Mouse (Mus musculus) brown adipose tissue, adult 24 weeks (tissue): ENCODE data around the gene S100a6. TPM values are rescaled to one million over a fixed set of nuclear protein-coding genes. Genes with fewer than 3 reads are reported as not detected.
A peak's percentile ranks its signal among the peaks of the same experiment; 100 is the strongest.

Source experiments
- H3K27ac ChIP-seq: fragments of 200-500 bp; replicated peaks from 2 replicates; pipeline ENCODE4 v1.5.1; 2012; ENCODE audit warnings: low read depth, mild to moderate bottlenecking, low read length
- H3K4me1 ChIP-seq: fragments of 200-500 bp; 2 replicates; pipeline ENCODE4 v1.6.1; 2012; ENCODE audit warnings: low read length, mixed read lengths; ENCODE audit not compliant: control insufficient read depth, insufficient read depth, insufficient read length
- H3K4me3 ChIP-seq: fragments of 200-500 bp; 2 replicates; pipeline ENCODE4 v1.5.1; 2012; ENCODE audit warnings: low read depth, mild to moderate bottlenecking, low read length, moderate library complexity; ENCODE audit not compliant: insufficient read depth
- polyA plus RNA-seq: library from polyadenylated mRNA; stranded (reverse); fragments of >200 nt; gene quantifications from 2 replicates; pipeline ENCODE4 v1.2.4, GENCODE M21; 2012; ENCODE audit not compliant: missing spikeins, insufficient read depth, insufficient read length

Gene S100a6
- polyA plus RNA-seq, 1 experiment, result 232 TPM

DNA sequence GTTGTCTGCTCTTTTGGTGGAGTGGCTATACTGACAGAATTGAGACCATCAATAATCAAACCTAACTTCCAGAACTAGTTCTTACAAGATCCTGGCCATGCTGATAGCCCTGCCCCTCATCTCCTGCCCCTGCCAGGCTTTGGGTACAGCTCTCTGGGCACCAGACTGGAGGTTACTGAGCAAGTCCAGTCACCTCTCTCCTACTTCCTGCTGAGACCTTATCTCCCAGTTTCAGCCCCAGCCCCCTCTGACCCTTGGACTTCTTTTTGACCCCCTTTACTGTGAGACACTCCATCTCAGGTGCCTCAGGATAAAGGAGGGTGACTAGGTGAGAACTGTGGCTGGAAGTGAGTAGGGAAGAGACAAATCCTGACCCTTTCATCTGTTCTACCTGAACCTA is 3.6 kb upstream of the S100a6 start:
- Histone ChIP-seq H3K4me3 (no peak overlapping the region), H3K27ac (no peak overlapping the region), H3K4me1 (no peaks in the 10 kb centered on the region)

DNA sequence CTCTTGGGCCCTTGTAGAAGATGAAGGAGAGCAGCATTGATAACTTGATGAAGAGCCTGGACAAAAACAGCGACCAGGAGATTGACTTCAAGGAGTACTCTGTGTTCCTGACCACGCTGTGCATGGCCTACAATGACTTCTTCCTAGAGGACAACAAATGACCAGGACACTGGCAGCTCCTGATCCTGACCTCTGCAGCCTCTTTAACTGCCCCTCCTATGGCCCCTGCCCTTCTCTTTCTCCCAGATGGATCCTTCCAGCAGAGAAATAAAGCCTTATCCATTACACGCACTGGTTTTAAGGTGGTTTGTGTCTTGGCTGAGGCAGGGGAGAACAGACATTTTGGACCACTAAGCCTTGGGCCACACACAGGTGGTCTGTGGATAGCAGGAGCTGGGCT is 1.2 kb upstream of the S100a6 start:
- H3K27ac ChIP-seq, result no peak overlapping the region
- H3K4me3 ChIP-seq, result no peak overlapping the region
- H3K4me1 ChIP-seq, result 0 out of 2 replicates have a peak, but pooled peaks cover 2% of the 10 kb centered on the region

DNA sequence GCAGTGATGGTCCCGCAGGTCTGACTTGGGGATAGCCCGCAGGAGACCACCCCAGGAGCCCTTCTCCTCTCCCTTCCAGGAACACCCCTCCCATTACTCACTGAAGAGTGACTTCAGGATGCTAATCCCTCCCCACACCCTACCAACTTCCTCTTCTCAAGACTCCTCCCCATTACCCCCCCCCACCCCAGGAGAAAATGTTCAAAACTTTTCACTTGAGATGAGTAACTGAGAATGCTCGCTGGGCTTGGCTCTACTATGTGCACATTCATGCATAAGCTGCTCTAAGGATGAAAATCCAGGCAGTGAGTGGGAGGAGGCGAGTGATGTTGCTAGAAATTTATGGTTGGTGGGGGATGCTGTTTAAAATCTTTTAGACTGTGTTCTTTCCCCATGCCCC is 621 bp upstream of the S100a6 start:
- no peak overlapping the region for H3K27ac ChIP-seq
- H3K4me1 ChIP-seq, result 0 out of 2 replicates have a peak, but pooled peaks cover 2% of the 10 kb centered on the region
- H3K4me3 ChIP-seq, result no peak overlapping the region

DNA sequence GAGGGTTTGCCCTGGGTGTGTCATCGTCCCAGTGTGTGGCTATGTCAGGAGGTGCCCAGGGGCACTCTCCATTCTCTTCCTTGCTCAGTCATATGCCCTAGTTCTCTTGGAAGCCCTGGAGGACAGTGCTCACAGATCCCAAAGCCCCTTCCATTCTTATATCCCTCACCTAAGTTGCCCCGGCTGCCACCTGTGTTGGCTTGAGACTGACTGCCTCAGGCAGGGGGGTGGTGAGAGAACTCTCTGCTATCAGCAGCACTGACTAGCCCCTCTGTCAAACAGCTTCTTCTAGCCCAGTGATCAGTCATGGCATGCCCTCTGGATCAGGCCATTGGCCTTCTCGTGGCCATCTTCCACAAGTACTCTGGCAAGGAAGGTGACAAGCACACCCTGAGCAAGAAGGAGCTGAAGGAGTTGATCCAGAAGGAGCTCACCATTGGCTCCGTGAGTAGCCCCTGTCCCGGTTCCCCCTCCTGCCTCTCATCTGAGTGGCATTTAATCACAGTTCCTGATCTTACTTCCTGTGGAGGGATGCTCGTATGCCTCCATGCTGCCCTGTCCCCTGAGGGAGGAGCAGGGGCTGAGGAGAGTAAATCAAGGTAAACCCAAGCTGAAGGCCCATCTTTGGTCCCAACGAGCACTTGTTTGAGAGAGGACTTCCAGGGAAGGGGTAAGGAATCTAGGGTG is 922 bp downstream of the S100a6 start:
- H3K27ac ChIP-seq, result peak overlapping the region; percentile 67
- H3K4me1 ChIP-seq, result 0 out of 2 replicates have a peak, but pooled peaks cover 2% of the 10 kb centered on the region
- H3K4me3 ChIP-seq, result peak overlapping the region; percentile 67

DNA sequence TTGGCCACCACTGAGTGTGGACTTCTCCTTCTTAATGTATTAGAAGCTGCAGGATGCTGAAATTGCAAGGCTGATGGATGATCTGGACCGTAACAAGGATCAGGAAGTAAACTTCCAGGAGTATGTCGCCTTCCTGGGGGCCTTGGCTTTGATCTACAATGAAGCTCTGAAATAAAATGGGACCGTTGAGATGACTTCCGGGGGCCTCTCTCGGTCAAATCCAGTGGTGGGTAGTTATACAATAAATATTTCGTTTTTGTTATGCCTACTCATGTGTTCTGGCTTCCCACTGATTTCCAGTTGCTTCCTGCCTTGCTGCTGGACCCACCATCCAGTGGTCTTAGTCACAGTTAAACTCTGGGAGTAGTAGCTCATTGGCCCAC is 1.5 kb downstream of the S100a6 start:
- Histone ChIP-seq H3K27ac (peak overlapping the region; percentile 67), H3K4me3 (peak overlapping the region; percentile 67), H3K4me1 (0 out of 2 replicates have a peak, but pooled peaks cover 2% of the 10 kb centered on the region)

DNA sequence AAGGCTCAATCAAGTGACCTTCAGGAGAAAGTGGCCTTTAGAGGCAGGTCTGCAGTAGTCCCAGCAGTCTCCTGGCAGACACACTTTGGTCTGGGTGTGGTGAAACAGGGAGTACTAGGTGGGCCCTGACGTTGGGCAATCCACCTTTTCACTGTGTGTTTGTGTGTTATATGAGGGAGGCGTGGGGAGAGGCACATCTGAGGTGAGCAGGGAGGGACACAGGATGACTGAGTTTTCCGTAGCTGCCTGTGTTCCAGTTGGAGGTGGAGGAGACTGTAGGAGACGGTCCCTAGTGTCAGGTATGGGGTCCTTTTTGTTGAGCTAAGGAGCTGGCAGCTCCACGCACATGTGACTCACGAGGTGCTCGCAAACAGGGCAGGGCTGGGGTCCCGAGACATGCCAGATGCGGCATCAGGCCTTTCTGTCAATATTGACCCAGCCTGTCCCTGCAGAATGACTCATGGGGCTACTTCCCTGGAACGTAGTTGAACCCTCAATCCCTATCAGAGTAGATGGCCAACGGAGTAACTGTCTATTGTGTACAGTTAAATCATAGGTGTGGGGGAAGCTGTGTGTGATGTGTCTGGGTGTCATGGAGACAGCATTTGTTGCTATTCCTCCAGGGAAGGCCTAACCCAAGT is 2.0 kb downstream of the S100a6 start:
- Histone ChIP-seq H3K27ac (peak overlapping the region; percentile 67), H3K4me1 (0 out of 2 replicates have a peak, but pooled peaks cover 2% of the 10 kb centered on the region), H3K4me3 (peak overlapping the region; percentile 67)

DNA sequence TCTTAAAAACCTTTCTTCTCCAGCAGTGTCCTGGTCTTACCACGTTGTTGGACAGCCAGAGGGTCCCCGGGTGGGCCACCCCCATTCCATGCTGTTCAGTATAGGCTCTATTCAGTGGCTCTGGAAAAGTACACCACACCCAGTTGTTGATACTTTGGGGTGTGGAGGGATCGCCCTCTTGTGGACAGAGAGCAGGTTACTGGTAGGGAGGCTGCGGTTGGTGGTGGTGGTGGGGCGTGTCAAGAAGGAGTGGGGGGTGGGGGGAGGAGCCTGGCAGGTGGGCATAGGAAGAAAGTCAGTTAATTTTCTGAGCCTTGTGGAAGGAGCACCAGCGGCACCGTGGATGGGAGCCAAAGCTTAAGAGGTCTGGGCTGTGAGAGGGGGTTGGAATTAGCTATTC is 2.7 kb downstream of the S100a6 start:
- Histone ChIP-seq H3K4me3 (peak overlapping the region; percentile 67), H3K4me1 (0 out of 2 replicates have a peak, but pooled peaks cover 2% of the 10 kb centered on the region), H3K27ac (peak overlapping the region; percentile 67)

DNA sequence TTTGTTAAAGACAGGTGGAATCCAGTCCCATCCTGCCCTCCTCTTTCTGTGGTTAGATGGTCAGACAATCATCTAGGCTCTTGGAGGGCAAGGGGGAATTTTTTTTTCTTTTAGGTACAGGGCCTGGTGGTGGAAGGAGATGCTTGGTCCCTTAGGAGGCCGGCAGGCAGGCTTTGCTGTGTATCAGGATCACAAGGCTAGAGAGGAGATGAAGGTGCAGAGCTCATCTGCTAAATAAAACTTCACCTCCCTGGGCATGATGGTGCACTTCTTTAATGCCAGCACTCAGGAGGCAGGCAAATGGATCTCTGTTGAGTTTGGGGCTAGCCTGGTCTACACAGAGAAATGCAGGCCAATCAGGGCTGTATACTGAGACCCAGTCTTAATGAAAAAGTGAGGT is 3.2 kb downstream of the S100a6 start:
- 0 out of 2 replicates have a peak, but pooled peaks cover 2% of the 10 kb centered on the region for H3K4me1 ChIP-seq
- no peak overlapping the region for H3K27ac ChIP-seq
- H3K4me3 ChIP-seq, result peak overlapping the region; percentile 2; the same call in 1 of the 2 replicates

DNA sequence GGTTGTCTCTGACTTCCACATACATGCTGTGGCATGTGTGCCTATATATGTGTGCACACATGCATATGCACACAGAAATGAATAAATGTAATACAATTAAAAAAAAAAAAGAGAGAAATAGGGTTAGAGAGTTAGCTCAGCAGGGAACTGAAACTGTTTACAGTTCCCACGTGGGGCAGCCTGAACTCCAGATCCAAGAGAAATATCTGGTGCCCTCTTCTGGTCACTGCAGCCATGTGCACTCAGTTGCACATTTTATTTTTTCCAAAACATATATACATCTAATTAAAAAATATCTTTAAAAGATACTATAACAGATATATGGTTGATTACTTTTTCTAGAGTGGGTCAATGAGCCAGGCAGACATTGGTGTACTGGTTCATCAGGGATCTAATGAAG is 4.9 kb downstream of the S100a6 start:
- 0 out of 2 replicates have a peak, but pooled peaks cover 2% of the 10 kb centered on the region for H3K4me1 ChIP-seq
- no peak overlapping the region for H3K4me3 ChIP-seq
- no peak overlapping the region for H3K27ac ChIP-seq

DNA sequence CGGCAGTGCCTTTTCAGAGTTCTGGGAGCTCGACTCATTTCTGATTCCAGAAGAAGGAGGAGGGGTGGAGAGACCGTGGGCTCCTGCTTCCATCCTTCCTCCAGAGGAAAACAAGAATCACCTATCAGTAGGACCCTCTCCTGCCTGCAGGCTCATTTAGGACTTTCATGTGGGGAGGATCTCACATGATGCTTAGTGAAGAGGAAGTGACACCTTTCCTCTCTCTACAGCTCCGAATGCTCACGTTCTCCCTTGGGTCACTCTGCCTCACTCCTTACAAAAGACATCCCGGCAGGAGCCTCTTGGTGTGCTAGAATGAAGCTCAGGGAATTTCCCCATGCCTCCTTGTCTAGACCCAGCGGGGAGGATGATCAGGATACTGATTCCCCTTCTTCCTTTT is 8.9 kb downstream of the S100a6 start:
- Histone ChIP-seq H3K27ac (no peak overlapping the region), H3K4me1 (no peaks in the 10 kb centered on the region), H3K4me3 (no peak overlapping the region)

DNA sequence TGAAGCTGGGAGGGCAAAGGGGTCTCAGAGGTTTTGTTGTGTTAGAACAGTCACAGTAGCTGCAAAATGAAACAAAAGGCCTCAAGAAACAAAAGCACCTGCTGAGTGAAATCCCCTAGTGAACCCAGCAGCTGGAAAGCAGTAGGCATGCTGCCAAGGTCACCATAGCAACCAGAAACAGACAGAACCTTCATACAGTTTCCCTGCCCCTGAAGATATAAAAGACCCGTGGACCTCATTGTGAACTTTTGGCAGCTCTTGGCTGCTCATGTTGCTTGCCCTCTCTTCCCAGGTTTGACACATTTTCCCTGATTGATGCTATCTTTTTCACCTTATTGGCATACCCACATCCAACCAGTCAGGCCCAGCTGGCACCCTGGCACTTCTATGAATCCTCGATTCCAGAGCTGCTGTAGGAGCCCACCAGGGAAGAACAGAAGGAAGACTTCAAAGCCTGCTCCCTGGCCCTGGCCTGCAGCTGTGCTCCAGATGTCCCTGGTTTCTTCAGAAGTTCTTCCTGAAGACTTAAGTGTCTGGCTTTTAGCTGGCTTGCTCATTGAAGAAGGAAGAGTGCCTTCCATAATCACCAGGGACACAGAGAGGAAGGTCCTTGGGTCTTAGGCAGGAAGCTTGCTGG is 10.9 kb downstream of the S100a6 start:
- Histone ChIP-seq H3K4me3 (no peak overlapping the region), H3K4me1 (no peaks in the 10 kb centered on the region), H3K27ac (no peak overlapping the region)

DNA sequence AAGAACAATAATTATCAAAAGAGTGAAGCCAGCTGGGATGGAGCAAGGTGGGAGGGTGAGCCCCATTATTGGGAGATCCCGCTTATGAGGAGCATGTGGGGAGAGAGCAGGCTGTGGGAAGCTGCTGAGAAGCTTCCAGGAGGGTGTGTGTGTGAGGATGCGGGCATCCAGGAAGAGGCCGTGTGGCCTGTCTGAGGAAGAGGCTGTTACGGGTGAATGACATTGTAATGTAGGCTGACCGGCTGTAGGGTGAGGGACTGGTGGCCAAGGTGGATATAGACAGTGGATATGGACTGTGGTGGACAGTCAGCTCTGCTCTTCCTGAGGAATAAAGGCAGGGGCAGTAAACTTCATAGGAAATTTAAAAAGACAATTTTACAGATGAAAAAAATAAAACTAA is 12.8 kb downstream of the S100a6 start:
- H3K4me3 ChIP-seq, result no peak overlapping the region
- no peak overlapping the region for H3K27ac ChIP-seq

DNA sequence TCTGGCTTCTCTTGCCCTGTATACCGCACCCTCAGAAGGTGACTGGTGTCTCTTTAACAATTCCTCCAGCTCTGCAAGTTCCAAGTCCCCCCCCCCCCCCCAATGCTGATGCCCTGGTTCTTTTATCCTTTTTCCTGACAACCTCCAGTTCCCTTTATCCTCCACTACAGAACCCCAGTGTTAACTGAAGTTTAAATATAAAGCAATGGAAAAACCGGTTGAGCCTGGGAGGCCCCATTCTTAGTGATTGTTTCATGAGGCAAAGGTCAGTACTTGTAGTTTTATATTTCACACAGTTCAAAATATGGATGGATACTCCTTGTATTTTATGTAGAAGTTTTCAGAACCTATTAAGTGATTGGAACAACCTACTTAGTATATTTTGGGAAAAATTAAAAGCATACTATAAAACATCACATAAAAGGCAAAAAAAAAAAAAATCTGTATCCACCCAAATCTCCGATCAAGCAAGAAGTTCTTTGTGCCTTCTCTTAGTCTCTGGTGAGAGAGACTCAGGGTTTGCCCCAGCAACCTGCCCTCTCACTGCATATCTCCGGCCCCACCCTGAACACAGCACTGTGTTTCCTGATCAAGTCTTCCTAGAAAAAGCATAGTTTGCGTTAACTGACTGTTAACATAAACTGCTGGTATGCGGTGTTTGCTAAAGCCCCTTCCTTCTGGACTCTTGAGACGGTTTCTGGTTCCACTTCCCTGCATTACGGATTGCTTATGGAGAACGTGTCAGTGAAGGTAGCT is 13.8 kb downstream of the S100a6 start:
- no peak overlapping the region for H3K4me3 ChIP-seq
- no peak overlapping the region for H3K27ac ChIP-seq
- no peaks in the 10 kb centered on the region for H3K4me1 ChIP-seq

More for the DNA sequence above, 12.8 kb downstream of the S100a6 start:
- no peaks in the 10 kb centered on the region for H3K4me1 ChIP-seq

DNA sequence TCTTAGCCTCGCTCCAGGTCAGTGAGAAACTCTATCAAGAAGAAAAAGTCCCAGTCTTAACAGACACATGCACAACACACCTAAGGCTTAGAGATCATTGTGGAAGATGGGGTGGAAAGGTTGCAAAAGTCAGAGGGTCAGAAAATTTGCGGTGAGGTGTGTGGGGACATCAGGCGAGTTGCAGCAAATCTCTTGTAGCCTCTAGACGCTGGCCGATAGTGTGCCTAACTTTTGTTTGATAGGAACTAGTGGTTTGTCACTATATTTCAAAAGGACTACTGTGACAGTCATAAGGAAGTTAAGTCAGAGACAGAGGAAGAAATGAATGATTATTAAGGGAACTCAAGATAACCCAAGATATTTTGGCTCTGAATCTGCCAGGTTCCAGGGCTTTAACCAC is 14.7 kb downstream of the S100a6 start:
- Histone ChIP-seq H3K4me3 (no peak overlapping the region), H3K4me1 (no peaks in the 10 kb centered on the region), H3K27ac (no peak overlapping the region)

DNA sequence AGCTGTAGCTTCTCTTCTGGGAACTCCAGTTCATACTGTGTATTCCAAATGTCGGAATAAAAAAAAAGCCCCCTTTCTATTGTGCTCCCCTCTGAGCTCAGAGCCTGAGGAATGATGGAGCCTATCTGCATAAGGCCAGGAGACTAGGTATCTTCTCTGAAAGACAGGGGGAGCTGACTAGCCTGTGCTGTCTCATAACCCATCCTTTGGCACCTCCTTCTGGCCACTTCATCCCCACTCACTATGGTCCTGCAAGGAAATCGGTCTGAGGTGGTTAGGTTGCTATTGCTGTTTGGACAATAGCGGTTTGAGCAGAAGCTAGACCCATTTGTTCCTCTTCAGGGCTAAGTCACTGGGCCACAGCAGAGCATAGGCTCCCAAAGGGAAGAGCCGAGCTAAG is 15.1 kb downstream of the S100a6 start:
- Histone ChIP-seq H3K27ac (no peak overlapping the region), H3K4me3 (no peak overlapping the region), H3K4me1 (no peaks in the 10 kb centered on the region)
